Mouse (Mus musculus) cerebellum, postnatal 14 days (tissue): Measurements from ENCODE around the gene Exosc5.

Experiments used
- DNase-seq, 2 experiments: peaks; one replicate each; pipeline ENCODE4 v3.0.0; 2021; ENCODE audit warnings: mixed read lengths in 2 of 2

Gene Exosc5

DNA sequence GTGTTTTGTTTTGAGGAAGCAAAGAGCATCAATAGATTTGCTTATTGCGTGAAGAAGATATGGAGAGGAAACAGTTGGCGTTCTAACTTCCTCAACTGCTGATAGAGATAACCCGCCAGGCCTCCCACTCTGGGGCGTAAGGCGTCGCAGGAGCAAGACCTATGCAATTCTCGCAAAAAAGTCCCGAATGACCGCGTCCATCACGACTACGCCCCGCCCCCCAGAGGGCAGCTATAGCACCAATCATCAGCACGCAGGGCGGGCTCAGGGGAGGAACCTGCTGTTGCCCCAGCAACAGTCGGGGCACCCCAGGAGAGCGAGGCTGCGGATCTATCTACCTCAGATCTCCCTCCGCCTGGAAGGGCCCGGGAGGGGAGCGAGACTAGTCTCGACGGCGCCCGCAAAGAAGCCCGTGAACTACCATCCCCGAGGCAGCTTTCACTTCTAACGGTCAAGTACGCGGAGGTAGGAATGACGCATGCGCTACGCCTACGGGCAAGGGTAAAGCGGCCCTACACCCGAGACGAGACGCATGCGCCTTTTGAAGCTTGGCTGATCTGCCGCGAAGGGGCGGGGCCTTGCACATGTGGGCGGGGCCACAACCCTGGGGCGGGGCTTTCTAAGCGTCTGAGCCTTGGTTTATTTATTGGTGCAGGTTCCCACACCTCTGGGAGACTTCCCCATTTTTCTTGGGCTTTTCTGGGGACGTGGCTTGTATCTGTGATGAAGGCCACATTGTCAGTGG lies 21.7 kb downstream of the Exosc5 start, which contains the start of gene B9d2:
Gene B9d2, plus strand, starts transcription at position 267 of the 745 bp plus-strand sequence.
- peak; percentile 96 for DNase-seq

DNA sequence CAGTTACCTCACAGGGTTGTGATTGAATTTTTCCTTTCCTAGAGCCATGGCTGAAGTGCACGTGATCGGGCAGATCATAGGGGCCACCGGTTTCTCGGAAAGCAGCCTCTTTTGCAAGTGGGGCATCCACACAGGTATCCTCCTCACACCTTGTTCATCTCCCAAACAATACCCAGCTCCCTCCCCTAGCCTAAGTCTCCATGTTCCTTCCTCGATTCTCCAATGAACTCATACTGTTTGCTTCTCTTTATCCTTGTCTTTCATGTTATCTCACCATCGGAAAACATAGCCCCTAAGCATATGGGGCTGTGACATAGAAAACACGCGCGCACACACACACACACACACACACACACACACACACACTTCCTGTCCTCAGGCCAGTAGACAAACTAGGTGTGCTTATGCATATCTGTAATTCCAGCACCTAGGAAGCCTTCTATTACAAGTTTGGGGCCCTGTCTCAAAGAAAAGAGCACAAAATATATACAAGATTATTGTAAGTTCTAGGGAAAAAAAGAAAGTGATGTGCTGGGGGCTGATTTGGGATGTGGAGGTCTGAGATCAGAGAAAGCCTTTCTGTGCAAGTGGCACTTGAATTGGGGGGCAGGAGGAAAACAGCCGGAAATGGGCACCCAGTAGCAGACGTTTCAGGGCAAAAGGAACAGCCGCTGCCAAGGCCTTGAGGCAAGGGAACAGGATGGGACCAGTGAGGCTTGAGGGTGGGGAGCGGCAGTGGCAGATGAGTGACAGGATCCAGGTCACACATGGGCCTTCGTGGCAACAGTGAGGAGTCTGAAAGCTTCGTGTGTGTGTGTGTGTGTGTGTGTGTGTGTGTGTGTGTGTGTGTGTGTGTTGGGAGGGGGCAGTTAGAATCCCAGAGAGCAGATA lies 22.6 kb downstream of the Exosc5 start:
- DNase-seq: peak in 1 of 2 experiments; percentile 49

DNA sequence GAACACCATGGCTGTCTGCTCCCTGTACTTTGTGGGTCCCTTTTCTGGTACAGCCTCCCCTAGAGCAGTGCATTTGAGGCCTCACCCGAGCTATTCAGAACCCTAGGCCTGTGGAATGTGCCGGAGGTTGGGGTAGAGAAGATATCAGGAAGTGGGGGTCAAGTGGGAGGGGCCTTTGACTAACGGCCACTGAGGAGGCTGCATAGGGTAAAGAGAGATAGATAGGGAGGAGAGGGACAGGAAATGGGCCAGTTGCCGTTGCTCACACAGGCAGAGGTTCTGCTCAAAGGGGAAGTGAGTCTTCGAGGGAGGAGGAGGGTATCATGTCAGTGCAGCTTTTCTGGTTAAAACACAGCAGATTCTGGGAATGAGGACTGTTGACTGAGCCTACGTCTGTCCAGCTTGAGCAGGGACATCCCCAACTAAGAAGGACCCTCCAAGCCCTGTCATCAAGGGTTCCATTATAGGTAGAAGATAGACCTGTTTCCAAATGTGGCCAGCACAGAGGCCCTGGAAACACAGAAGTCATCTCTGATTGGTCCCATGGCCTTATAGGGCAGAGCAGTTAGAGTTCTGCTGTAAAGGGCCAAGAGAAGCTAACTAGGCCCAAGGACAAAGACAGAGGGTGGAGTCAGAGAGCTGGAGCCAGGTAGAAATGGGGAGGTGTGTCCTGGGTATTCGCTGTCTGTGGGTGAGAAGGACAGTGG lies 24.7 kb downstream of the Exosc5 start:
- no peak for DNase-seq

DNA sequence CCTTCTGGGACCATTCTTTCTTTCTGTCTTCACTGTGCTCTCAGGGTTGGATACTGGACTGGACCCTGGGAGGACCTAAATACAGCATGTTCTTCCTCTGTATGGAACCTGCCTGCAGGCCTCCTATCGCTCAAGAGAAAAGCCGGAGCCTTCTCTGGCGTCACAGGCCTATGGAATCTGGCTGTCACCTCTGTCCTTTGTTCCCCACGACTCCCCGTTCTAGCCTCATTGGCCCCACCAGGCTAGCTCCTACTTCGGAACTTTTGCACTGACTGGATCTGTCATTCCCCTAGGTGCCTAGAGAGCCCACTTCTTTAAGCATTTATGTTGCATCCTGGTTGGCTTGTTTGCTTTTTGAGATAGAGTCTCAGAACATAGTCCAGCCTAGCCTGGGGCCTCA lies 25.7 kb downstream of the Exosc5 start:
- DNase-seq: no peak

DNA sequence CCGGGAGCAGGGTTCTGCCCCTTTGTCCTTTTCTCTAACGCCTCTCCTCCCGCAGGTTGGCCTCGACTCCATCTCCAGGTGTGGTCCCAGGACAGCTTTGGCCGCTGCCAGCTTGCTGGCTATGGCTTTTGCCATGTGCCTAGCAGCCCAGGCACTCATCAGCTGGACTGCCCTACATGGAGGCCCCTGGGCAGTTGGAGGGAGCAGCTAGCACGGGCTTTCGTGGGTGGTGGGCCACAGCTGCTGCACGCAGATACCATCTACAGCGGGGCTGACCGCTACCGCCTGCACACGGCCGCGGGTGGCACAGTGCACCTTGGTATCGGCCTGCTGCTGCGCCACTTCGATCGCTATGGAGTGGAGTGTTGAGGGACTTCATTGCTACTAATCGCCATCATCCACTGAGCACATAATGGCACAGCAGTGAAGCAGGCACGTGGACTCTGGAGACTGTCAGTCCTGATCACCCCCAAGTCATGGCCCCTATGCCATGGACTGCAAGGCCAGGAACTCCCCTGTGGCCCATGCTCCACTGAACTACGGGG lies 27.0 kb downstream of the Exosc5 start:
- DNase-seq: no peak

DNA sequence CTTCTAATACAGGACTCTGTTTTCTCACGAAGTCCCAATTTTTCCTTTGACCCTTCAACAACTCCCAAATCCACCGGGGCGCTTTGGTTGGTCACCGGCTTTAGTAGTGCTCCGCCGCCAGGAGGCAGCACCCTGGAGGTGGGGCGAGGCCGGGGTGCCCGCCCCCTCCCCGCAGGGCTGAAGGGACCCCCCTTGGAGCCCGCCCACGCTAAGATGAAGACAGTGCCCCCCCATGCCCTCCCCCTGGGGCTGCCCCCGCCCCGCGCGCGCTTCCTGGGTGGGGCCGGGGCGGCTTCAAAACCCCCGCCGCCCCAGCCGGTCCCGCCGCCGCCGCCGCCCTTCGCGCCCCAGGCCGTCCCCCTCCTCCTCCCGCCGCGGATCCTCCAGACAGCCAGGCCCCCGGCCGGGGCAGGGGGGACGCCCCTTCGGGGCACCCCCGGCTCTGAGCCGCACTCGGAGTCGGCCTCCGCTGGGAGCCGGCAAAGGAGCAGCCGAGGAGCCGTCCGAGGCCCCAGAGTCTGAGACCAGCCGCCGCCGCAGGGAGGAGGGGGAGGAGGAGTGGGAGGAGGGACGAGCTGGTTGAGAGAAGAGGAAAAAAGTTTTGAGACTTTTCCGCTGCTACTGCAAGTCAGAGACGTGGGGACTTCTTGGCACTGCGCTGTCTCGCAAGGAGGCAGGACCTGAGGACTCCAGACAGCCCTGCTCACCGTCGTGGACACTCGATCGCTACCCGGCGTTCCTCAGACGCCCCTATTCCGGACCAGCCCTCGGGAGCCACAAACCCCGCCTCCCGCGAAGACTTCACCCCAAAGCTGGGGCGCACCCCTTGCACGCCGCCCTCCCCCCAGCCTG lies 27.9 kb downstream of the Exosc5 start, which contains the start of gene Tgfb1:
Gene Tgfb1, plus strand, starts transcription at position 323 of the 852 bp plus-strand sequence.
- DNase-seq: peak in 1 of 2 experiments; percentile 55

DNA sequence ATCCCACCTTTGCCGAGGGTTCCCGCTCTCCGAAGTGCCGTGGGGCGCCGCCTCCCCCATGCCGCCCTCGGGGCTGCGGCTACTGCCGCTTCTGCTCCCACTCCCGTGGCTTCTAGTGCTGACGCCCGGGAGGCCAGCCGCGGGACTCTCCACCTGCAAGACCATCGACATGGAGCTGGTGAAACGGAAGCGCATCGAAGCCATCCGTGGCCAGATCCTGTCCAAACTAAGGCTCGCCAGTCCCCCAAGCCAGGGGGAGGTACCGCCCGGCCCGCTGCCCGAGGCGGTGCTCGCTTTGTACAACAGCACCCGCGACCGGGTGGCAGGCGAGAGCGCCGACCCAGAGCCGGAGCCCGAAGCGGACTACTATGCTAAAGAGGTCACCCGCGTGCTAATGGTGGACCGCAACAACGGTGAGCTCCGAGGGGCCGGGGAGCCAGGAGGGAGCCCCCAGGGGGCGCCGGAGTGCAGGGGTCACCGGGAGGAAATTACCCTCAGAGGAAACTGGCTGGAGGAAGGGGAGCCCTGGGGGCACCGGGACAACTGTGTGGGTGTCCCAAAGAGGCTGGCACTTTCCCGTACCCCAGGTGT lies 28.9 kb downstream of the Exosc5 start:
- DNase-seq: peak; percentile 39 to 48

DNA sequence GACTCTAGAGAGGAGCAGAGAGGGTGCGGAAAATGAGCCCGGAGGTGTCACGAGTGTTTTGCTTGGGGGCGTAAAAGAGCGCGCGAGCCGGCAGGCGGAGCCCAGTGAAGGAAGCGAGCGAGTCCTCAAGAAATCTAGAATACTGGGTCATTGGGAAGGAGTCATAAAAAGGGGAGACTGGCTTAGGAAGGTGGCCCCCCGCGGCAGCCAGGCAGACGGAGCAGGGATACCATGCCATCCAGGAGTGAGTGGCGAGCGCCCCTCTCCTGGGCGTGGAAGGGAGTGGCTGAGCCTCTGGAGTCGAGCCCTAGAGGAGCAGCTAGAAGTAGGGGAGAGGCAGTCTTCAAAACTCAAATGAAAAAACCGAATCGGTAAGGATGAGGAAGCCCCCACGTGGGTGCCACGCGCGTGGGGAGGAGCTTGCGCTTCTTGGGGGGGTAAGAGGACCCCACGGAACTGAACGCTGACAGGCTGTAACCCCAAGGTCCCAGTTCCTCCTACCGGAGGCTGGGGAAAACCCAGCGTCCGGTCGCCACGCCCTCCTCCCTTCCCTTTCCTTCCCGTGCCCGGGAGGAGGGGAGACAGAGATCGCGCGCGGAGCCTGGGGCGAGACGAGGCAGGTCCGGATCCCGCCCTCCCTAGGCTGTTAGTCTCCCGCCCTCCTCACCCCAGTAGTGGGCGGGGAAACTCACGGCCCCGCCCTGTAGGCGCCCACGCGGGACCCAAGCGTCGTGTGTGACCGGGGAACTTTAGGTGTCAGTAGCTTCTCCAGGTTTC lies 30.0 kb downstream of the Exosc5 start:
- peak; percentile 49 to 50 for DNase-seq

DNA sequence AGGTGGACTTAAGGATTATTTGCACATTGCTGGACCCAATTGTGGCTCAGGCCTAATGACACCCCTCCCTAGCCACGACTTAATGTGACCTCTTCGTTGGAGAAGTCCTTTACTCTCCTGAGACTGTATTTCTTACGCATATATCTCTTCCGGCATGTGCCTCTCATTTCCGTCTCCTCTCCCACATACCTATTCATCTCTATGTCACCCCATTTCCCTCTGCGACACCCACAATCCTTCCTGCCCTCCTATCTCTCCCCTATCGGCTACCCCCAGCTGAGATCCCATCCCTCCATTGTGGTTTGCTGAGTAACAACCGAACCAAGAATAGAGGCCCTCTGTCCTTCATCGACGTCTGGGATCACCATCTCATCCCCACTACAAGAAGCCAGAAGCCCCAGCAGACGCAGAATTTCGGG lies 30.6 kb downstream of the Exosc5 start:
- DNase-seq: no peak

DNA sequence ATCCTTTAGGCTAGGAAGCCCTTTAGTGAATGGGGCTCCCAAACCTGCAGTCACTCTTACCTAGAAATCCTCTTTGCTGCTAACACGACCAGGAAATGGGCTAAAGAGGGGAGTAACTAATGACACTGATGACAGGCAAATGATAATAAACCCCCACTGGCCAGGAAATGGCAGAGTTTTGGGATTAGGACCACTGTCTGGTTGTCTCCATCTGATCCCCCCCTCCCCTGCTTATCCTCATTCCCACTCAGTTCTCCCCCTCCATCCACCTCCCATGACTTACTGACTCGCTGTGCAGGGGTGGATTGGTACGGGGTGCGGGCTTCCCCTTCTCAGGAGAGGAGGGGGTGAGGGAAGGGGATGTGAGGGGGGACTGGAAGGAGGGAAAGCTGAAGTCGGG lies 31.1 kb downstream of the Exosc5 start:
- no peak for DNase-seq

DNA sequence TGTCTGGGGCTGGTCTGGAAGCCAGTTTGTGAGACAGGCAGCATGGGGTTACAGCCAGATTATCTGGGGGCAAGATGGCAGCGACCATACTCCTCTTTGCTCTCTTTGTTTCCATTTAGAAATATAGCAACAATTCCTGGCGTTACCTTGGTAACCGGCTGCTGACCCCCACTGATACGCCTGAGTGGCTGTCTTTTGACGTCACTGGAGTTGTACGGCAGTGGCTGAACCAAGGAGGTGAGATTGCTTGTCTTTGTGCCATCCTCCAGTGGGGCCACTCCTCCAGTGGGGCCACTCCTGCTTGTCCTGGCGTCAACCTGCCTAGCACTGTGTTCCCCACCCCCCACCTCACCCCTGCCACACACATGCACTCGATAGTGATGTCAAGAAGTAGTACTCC lies 35.1 kb downstream of the Exosc5 start:
- DNase-seq: no peak

DNA sequence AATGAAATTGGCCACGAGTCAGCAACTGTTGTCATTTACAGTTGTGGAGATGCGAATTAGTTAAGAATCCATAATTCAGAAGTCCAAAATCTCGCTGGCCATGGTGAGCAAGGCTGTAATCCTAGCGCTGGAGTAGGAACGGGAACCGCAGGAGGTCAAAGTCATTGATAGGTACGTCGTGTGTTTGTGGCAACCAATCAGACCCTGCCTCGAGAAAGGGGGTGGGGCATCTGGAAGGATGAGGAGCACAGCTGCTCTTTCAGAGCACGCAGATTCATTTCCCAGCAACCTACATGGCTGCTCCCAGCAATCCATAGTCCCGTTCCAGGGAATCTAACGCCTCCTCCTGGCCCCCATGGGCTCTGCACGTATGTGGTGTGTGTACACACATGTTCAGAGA lies 40.9 kb downstream of the Exosc5 start:
- no peak for DNase-seq

DNA sequence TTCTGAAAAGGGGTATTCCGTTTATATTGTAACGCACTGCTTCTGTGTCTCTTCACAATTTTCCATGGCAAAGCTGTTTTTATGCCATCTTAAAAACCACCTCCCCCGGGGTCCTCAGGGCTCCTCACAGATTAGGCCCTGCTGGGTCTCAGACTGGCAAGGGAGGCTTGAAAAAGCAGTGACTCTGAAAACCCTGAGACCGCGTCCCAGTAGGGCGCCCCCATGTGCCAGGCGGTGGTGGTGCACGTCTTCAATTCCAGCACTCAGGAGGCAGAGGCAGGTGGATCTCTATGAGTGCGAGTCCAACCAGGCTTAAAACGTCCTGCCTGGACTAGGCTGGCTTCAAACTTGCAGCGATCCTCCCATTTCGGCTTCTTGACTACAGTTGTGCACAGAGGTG lies 41.8 kb downstream of the Exosc5 start:
- DNase-seq: no peak

DNA sequence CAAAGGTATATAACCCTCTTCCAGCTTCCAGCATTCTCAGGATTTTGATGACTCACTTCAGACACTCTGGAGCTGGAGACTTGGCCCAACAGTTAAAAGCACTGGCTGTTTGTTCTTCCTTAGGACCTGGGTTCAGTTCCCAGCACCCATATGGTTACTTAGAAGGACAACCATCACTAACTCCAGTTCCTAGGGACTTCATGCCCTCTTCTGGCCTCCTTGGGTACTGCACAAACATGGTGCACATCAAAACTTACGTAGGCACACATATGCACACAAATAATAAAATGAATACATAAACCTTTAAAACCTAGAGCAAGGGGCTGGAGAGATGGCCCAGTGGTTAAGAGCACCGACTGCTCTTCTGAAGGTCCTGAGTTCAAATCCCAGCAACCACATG lies 43.4 kb downstream of the Exosc5 start:
- DNase-seq: no peak

DNA sequence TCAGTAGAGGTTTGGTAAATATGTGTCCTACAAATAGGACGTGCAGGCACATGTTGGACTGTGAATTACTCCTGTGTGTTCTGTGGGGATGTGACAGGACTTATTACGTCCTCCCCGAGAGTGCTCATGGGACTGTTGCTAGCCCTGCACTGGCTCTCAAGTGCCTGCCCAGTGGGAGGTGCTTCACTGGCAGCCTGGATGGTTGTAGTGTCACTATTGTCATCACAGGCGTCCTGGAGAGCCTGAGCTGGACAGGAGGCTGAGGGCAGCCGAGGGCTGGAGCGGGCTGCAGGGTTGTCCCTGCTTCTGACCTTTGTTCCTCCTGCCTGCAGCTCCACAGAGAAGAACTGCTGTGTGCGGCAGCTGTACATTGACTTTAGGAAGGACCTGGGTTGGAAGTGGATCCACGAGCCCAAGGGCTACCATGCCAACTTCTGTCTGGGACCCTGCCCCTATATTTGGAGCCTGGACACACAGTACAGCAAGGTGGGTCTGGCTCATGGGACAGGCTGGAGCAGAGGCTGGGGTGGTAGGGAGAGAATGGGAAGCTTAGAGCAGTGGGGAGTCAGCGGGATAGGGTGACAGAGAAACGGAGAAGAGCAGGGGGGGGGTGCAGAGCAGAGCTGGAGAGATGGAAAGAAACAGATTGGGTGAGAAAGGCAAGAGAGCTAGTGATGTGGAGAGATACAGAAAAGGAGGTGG lies 45.0 kb downstream of the Exosc5 start:
- no peak for DNase-seq

DNA sequence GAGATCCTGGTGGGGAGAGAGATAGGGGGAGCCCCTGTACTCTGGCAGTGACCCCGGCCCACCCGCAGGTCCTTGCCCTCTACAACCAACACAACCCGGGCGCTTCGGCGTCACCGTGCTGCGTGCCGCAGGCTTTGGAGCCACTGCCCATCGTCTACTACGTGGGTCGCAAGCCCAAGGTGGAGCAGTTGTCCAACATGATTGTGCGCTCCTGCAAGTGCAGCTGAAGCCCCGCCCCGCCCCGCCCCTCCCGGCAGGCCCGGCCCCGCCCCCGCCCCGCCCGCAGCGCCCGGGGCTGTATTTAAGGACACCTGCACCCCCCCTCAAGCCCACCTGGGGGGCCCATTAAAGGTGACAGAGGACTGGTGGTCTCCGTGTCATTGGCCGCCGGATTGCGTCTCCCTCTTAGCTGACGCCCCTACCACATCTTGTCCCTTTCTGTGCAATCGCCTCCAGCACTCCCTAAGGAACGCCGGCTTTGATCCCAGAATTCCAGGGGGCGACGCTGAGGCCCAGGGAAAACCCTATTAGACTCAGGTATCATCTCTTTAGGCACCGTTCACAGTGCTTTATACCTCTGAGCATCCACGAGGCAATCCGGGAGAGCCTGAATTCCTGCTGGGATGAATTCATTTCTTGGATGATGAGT lies 45.9 kb downstream of the Exosc5 start:
- peak in 1 of 2 experiments; percentile 41 for DNase-seq

DNA sequence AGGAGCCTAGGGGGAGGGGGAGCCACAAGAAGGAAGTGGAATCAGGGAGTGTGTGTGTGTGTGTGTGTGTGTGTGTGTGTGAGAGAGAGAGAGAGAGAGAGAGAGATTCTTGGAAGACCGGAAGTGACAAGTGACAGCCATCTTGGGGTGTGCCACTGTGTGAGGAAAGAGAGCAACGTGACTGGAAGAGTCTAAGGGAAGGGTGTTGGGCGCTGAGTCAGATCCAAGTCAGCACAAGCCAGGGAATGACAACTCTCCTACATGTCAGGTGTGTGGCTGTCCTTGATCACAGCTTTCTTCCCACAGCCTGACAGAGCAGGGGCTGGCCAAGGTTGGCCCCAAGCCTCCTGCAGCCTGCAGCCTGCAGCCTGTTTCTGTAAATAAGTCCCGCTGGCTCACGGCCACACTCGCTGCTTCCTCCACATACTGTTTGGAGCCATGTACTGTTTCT lies 46.9 kb downstream of the Exosc5 start:
- DNase-seq: peak; percentile 75 to 85

DNA sequence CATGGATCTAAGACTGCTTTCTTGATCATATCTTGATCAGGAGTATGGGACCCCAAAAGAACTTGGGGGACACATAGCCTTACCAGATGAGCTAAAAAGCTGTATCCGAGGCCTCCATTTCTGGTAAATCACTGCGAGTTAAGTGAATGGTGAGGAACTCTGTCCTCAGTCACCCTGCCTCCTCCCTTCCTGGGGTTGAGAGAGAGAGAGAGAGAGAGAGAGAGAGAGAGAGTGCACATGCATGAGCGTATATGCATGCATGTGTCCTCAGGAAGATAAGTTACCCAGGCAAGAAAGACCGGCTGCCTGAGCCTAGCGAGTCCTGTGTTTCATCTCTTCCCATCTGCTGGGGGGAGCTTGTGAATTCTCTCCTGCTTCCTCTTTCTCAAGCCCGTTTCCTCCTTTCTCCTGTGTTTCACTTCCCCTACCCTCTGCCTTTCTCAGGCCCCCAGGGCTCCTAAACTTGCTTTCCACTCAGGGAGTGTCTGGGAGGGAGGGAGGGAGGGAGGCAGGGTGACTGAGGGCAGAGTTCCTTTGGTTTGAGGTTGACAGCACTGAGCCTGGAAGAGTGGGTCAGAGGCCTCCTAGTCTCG lies 47.7 kb downstream of the Exosc5 start:
- no peak for DNase-seq
